Mouse (Mus musculus) E14TG2a.4 (cell line): ENCODE measurements around the gene Fnbp1l.

Experiments used
- CTCF ChIP-seq: conservative IDR thresholded peaks from 2 replicates; pipeline ENCODE4 v1.5.1; 2014; ENCODE audit warnings: low read length
- NANOG ChIP-seq: IDR thresholded peaks from 2 replicates; pipeline ENCODE4 v1.6.1; 2014; ENCODE audit warnings: borderline replicate concordance, low read length, mixed read lengths
- POU5F1 ChIP-seq: IDR thresholded peaks from 2 replicates; pipeline ENCODE4 v1.6.1; 2014; ENCODE audit warnings: low read length, borderline replicate concordance

DNA sequence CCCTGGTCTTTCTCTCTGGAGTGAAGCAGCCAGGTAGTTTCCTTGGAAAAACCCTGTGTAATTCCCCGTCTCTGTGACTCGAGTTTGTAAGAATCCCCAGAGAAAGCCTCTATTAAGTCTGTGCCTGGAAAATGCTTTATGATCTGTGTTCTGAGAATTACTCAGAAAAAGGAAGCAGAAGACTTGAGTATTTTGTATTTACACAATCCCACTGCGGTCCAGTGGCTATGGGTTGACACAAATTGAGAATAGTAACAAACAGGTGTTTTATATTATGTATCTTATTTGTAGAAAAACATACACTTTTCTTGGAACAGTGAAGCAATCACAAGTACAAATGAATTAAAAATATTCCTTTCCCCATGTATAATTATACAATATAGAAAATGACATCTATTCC lies 53.4 kb downstream of the Fnbp1l start:
- TF ChIP-seq CTCF (no peak), POU5F1 (no peak), NANOG (no peak)
